Mouse (Mus musculus): ENCODE measurements at regions not wholly inside any gene's neighbourhood (a gene's known extent, or its start where the extent isn't known, plus 50 kb on each side); places are given as distances from the start of the nearest gene placed in this dataset.

- TF ChIP-seq CTCF (IDR thresholded peaks at IDR 0.05; ENCODE audit: control insufficient read depth, insufficient read depth, insufficient read length): no peak
- no peak for TF ChIP-seq MYOD1 (IDR thresholded peaks at IDR 0.05; ENCODE audit: control insufficient read depth, insufficient read length, low read depth)
- TF ChIP-seq MAX (IDR thresholded peaks at IDR 0.05): no peak
- no peak for TF ChIP-seq USF1 (IDR thresholded peaks at IDR 0.05; ENCODE audit: low read depth)
- no peak for TF ChIP-seq CEBPB (IDR thresholded peaks at IDR 0.05; ENCODE audit: low read depth)
- no peak for TF ChIP-seq MYOG (IDR thresholded peaks at IDR 0.05; ENCODE audit: control insufficient read depth, extremely low read depth, insufficient read length)
- no peak for TF ChIP-seq FOSL1 (IDR thresholded peaks at IDR 0.05; ENCODE audit: insufficient read depth, low read length, poor library complexity, severe bottlenecking)
Measured at GRCm38 (mm10) chr8:8403410-8403809, 257.6 kb downstream of the Efnb2 start.

Data from C2C12 (cell line).